Comparison of ENCODE assay signal across 10 mouse cellular contexts in the genomic region with DNA sequence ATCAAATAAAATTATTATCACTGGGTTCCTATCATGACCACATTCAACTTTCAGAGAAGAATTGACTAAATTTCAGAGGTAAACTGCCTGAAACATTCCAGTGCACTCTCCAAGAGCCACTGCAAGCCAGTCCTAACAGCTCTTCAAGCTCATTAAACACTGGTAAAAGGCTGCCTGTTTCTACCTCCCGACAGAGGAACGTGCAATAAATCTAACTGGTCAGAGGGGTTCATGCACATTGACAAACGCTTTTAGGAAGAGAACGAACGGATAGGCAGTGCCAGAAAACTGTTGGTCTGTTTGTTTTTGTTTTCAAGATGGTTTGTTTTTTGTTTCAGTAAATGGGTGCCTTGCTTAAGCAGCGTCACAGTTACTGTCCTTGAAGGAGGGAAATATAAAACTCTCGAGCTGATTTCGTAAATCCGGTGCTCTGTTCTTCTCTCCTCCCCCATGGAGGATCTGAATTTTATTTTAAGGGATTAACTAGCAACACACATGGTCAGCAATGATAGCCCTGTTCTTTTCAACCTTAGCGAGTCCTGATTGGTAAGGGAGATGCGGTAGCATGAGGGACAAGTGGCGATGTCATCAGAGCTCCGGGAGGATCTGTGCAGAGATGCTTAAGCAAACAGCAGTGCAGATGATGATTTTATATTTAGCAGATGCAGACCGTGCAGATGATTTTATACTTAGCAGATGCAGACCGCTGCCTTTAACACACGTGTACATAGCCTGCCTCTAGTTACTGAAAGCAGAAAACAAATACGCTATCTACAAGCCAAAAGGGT. TPM values are rescaled to one million over a fixed set of nuclear protein-coding genes. Genes with fewer than 3 reads are reported as not detected.
A peak's percentile ranks its signal among the peaks of the same experiment; 100 is the strongest.
DNase-seq lines count a peak whose midpoint lies in the region; ATAC-seq lines count a peak whose summit lies in the region.
"Had no signal": no experiment of that assay in that cellular context is flagged by ENCODE, and none has a peak within 500 bp of the region (broad histone marks: within the 10 kb centered on the region; RNA-seq: fewer than 3 reads in every experiment).

No protein-coding gene starts in this region.

- H3K9ac ChIP-seq in heart, embryonic 12.5 days: peak overlapping the region; percentile 56
- H3K9ac ChIP-seq in forebrain, embryonic 15.5 days (replicated peaks): no peak overlapping the region
- H3K9ac ChIP-seq: liver, embryonic 15.5 days had no signal

- no peaks in the 10 kb centered on the region for H3K36me3 ChIP-seq in heart, embryonic 12.5 days
- no peaks in the 10 kb centered on the region for H3K36me3 ChIP-seq in forebrain, embryonic 15.5 days
- H3K36me3 ChIP-seq: liver, embryonic 15.5 days had no signal

- no peaks in the 10 kb centered on the region for H3K27me3 ChIP-seq in heart, embryonic 12.5 days (replicated peaks)
- peaks cover 21% of the 10 kb centered on the region; the same call in 1 of the 2 replicates for H3K27me3 ChIP-seq in forebrain, embryonic 15.5 days
- H3K27me3 ChIP-seq: liver, embryonic 15.5 days had no signal

- H3K9me3 ChIP-seq in heart, embryonic 12.5 days (replicated peaks): no peaks in the 10 kb centered on the region
- H3K9me3 ChIP-seq in forebrain, embryonic 15.5 days: no peaks in the 10 kb centered on the region
- H3K9me3 ChIP-seq: liver, embryonic 15.5 days had no signal

- H3K4me1 ChIP-seq in heart, embryonic 12.5 days (replicated peaks): peaks cover 45% of the 10 kb centered on the region
- H3K4me1 ChIP-seq in brown adipose tissue, adult 24 weeks (ENCODE audit: control insufficient read depth, insufficient read depth, insufficient read length, low read length): no peaks in the 10 kb centered on the region
- H3K4me1 ChIP-seq in forebrain, embryonic 15.5 days: peaks cover 47% of the 10 kb centered on the region
- H3K4me1 ChIP-seq: liver, embryonic 15.5 days had no signal

- H3K27ac ChIP-seq in heart, embryonic 12.5 days (ENCODE audit: poor library complexity, severe bottlenecking): peak overlapping the region; percentile 51; the same call in 1 of the 2 replicates
- no peak overlapping the region; the same call in 1 of the 2 replicates for H3K27ac ChIP-seq in brown adipose tissue, adult 24 weeks (replicated peaks; ENCODE audit: low read depth, low read length)
- no peak overlapping the region for H3K27ac ChIP-seq in forebrain, embryonic 15.5 days (replicated peaks)
- H3K27ac ChIP-seq: liver, embryonic 15.5 days had no signal

- no peak for ATAC-seq in heart, embryonic 12.5 days (ENCODE audit: insufficient number of reproducible peaks, low FRiP score)
- ATAC-seq in forebrain, embryonic 15.5 days (replicated peaks): 0 out of 2 replicates have a peak, but pooled peaks have one; percentile 11

- 44% methylated on average over 17 of the region's 17 CpGs for WGBS in heart, embryonic 12.5 days
- 19% methylated on average over 17 of the region's 17 CpGs for WGBS in forebrain, embryonic 15.5 days

- intact Hi-C loops in left cerebral cortex, postnatal 4 days (cut with DNase I): no loop called here

- H3K4me3 ChIP-seq in heart, embryonic 12.5 days: no peak overlapping the region
- peak overlapping the region; percentile 42 for H3K4me3 ChIP-seq in brown adipose tissue, adult 24 weeks (ENCODE audit: insufficient read depth, low read depth, low read length)
- H3K4me3 ChIP-seq in forebrain, embryonic 15.5 days: peak overlapping the region; percentile 18
- H3K4me3 ChIP-seq: liver, embryonic 15.5 days had no signal

- DNase-seq in heart, adult 9 months (ENCODE audit: low spot score in 2 of 2): no peak
- peak; percentile 70 for DNase-seq in mesoderm, embryonic 11.5 days (ENCODE audit: low read depth, low spot score)
- no peak for DNase-seq in right cerebral cortex, adult 2 months (ENCODE audit: low spot score in 2 of 2)
- DNase-seq in adrenal gland, postnatal 4 days (ENCODE audit: low spot score in 2 of 2): no peak
- no peak for DNase-seq in left cerebral cortex, postnatal 4 days
- DNase-seq: kidney, adult 9 months had no signal

- peak overlapping the region; percentile 62 for H3K4me2 ChIP-seq in heart, embryonic 12.5 days
- H3K4me2 ChIP-seq in forebrain, embryonic 15.5 days (replicated peaks): peak overlapping the region; percentile 37
- H3K4me2 ChIP-seq: liver, embryonic 15.5 days had no signal

RNA-seq across cellular contexts. Expression of gene Fign, which starts 23.0 kb away (rescaled TPM):
- polyA plus RNA-seq in heart, embryonic 12.5 days (2016; fragmentation: Nextera tagmentation; extraction: Ambion mirVana): 13.4 and 13.6 TPM in 2 replicates
- polyA plus RNA-seq in brown adipose tissue, adult 24 weeks (2012; ENCODE audit: insufficient read depth, insufficient read length, missing spikeins): 2.0 and 3.3 TPM in 2 replicates
- polyA plus RNA-seq in forebrain, embryonic 15.5 days (2015; fragmentation: Nextera tagmentation; extraction: Ambion mirVana): 6.1 and 6.6 TPM in 2 replicates
- 1 to 10 TPM; 8.7 to 8.8 TPM for total RNA-seq in adrenal gland, postnatal 4 days (2021)
- 1 to 10 TPM; 5.1 to 6.4 TPM for total RNA-seq in left cerebral cortex, postnatal 4 days (2021)
